Mouse (Mus musculus): ENCODE measurements at regions not wholly inside any gene's neighbourhood (a gene's known extent, or its start where the extent isn't known, plus 50 kb on each side); places are given as distances from the start of the nearest gene placed in this dataset.

GRCm38 (mm10) chr15:36399355-36400012 lies 608.1 kb downstream of the Zfp706 start:
- no peaks in the 10 kb centered on the region for H3K27me3 ChIP-seq
- H3K4me1 ChIP-seq: peaks cover 13% of the 10 kb centered on the region
- no peak overlapping the region for H3K9ac ChIP-seq
- 32% methylated on average over 7 of the region's 7 CpGs for WGBS
- H3K36me3 ChIP-seq: no peaks in the 10 kb centered on the region
- ATAC-seq (ENCODE audit: insufficient number of reproducible peaks, low FRiP score, low TSS enrichment, low read depth): no peak
- no peak overlapping the region for H3K4me3 ChIP-seq
- H3K9me3 ChIP-seq: no peaks in the 10 kb centered on the region
- H3K27ac ChIP-seq: no peak overlapping the region
- H3K4me2 ChIP-seq: no peak overlapping the region

- 58% methylated on average over 9 of the region's 9 CpGs for WGBS
- no peak overlapping the region for H3K4me3 ChIP-seq
- no peak overlapping the region for H3K4me2 ChIP-seq
- H3K27me3 ChIP-seq: no peaks in the 10 kb centered on the region
- peaks cover 13% of the 10 kb centered on the region for H3K4me1 ChIP-seq
- H3K27ac ChIP-seq: no peak overlapping the region; the same call in 1 of the 2 replicates
- H3K9me3 ChIP-seq: no peaks in the 10 kb centered on the region
- no peak for ATAC-seq (ENCODE audit: insufficient number of reproducible peaks, low FRiP score, low TSS enrichment, low read depth)
- H3K9ac ChIP-seq: no peak overlapping the region
- no peaks in the 10 kb centered on the region for H3K36me3 ChIP-seq
Measured at GRCm38 (mm10) chr15:36398099-36398982, 609.2 kb downstream of the Zfp706 start.

GRCm38 (mm10) chr15:36396791-36397190 lies 610.8 kb downstream of the Zfp706 start:
- H3K4me1 ChIP-seq: peaks cover 13% of the 10 kb centered on the region
- H3K4me3 ChIP-seq: no peak overlapping the region
- no peak overlapping the region for H3K27ac ChIP-seq
- no peak for ATAC-seq (ENCODE audit: insufficient number of reproducible peaks, low FRiP score, low TSS enrichment, low read depth)
- no peaks in the 10 kb centered on the region for H3K36me3 ChIP-seq
- no peak overlapping the region for H3K9ac ChIP-seq
- H3K9me3 ChIP-seq: no peaks in the 10 kb centered on the region
- WGBS: 85% methylated on average over 6 of the region's 6 CpGs
- no peak overlapping the region for H3K4me2 ChIP-seq
- no peaks in the 10 kb centered on the region for H3K27me3 ChIP-seq

GRCm38 (mm10) chr15:36396245-36396644 lies 611.3 kb downstream of the Zfp706 start:
- H3K9me3 ChIP-seq: no peaks in the 10 kb centered on the region
- no peak overlapping the region for H3K4me3 ChIP-seq
- H3K27me3 ChIP-seq: no peaks in the 10 kb centered on the region
- 40% methylated on average over 2 of the region's 2 CpGs for WGBS
- H3K9ac ChIP-seq: no peak overlapping the region
- no peak for ATAC-seq (ENCODE audit: insufficient number of reproducible peaks, low FRiP score, low TSS enrichment, low read depth)
- no peak overlapping the region for H3K27ac ChIP-seq
- peaks cover 13% of the 10 kb centered on the region for H3K4me1 ChIP-seq
- no peaks in the 10 kb centered on the region for H3K36me3 ChIP-seq
- H3K4me2 ChIP-seq: no peak overlapping the region

GRCm38 (mm10) chr15:36395672-36396050 lies 611.9 kb downstream of the Zfp706 start:
- H3K27me3 ChIP-seq: no peaks in the 10 kb centered on the region
- H3K9ac ChIP-seq: no peak overlapping the region
- 52% methylated on average over 4 of the region's 4 CpGs for WGBS
- peaks cover 13% of the 10 kb centered on the region for H3K4me1 ChIP-seq
- H3K9me3 ChIP-seq: no peaks in the 10 kb centered on the region
- no peak overlapping the region for H3K27ac ChIP-seq
- ATAC-seq (ENCODE audit: insufficient number of reproducible peaks, low FRiP score, low TSS enrichment, low read depth): no peak
- H3K4me2 ChIP-seq: no peak overlapping the region
- H3K4me3 ChIP-seq: no peak overlapping the region
- no peaks in the 10 kb centered on the region for H3K36me3 ChIP-seq

- Histone ChIP-seq H3K4me2 (no peak overlapping the region), H3K4me1 (peaks cover 8% of the 10 kb centered on the region), H3K9me3 (no peaks in the 10 kb centered on the region), H3K9ac (no peak overlapping the region), H3K27me3 (no peaks in the 10 kb centered on the region), H3K4me3 (no peak overlapping the region), H3K36me3 (no peaks in the 10 kb centered on the region), H3K27ac (no peak overlapping the region)
- no peak for ATAC-seq (ENCODE audit: insufficient number of reproducible peaks, low FRiP score, low TSS enrichment, low read depth)
- 66% methylated on average over 8 of the region's 8 CpGs for WGBS
Measured at GRCm38 (mm10) chr15:36394914-36395671, 612.5 kb downstream of the Zfp706 start.

- Histone ChIP-seq H3K4me3 (no peak overlapping the region), H3K9me3 (no peaks in the 10 kb centered on the region), H3K27ac (no peak overlapping the region), H3K4me1 (no peaks in the 10 kb centered on the region), H3K4me2 (no peak overlapping the region), H3K27me3 (no peaks in the 10 kb centered on the region), H3K9ac (no peak overlapping the region), H3K36me3 (no peaks in the 10 kb centered on the region)
- ATAC-seq (ENCODE audit: insufficient number of reproducible peaks, low FRiP score, low TSS enrichment, low read depth): no peak
- 56% methylated on average over 4 of the region's 4 CpGs for WGBS
Measured at GRCm38 (mm10) chr15:36389775-36390174, 617.8 kb downstream of the Zfp706 start.

GRCm38 (mm10) chr15:36381228-36381671 lies 626.3 kb downstream of the Zfp706 start:
- Histone ChIP-seq H3K27ac (no peak overlapping the region), H3K4me2 (peak overlapping the region; percentile 20; the same call in 1 of the 2 replicates), H3K9me3 (no peaks in the 10 kb centered on the region), H3K36me3 (no peaks in the 10 kb centered on the region), H3K4me1 (0 out of 2 replicates have a peak, but pooled peaks cover 10% of the 10 kb centered on the region), H3K4me3 (no peak overlapping the region), H3K9ac (no peak overlapping the region), H3K27me3 (peaks cover 21% of the 10 kb centered on the region)
- no peak for ATAC-seq (ENCODE audit: insufficient number of reproducible peaks, low FRiP score, low TSS enrichment, low read depth)
- WGBS: 8% methylated on average over 8 of the region's 8 CpGs

- H3K4me2 ChIP-seq: peak overlapping the region; percentile 20; the same call in 1 of the 2 replicates
- H3K27ac ChIP-seq: no peak overlapping the region
- peaks cover 21% of the 10 kb centered on the region for H3K27me3 ChIP-seq
- no peak overlapping the region for H3K9ac ChIP-seq
- no peak for ATAC-seq (ENCODE audit: insufficient number of reproducible peaks, low FRiP score, low TSS enrichment, low read depth)
- H3K36me3 ChIP-seq: no peaks in the 10 kb centered on the region
- no peaks in the 10 kb centered on the region for H3K9me3 ChIP-seq
- 0 out of 2 replicates have a peak, but pooled peaks cover 10% of the 10 kb centered on the region for H3K4me1 ChIP-seq
- H3K4me3 ChIP-seq: no peak overlapping the region
- 8% methylated on average over 17 of the region's 17 CpGs for WGBS
Measured at GRCm38 (mm10) chr15:36380461-36381227, 626.9 kb downstream of the Zfp706 start.

GRCm38 (mm10) chr15:36378640-36379039 lies 628.9 kb downstream of the Zfp706 start:
- no peak overlapping the region for H3K9ac ChIP-seq
- peaks cover 21% of the 10 kb centered on the region for H3K27me3 ChIP-seq
- no peak for ATAC-seq (ENCODE audit: insufficient number of reproducible peaks, low FRiP score, low TSS enrichment, low read depth)
- WGBS: 88% methylated on average over 4 of the region's 4 CpGs
- no peak overlapping the region for H3K27ac ChIP-seq
- peaks cover 29% of the 10 kb centered on the region for H3K4me1 ChIP-seq
- no peaks in the 10 kb centered on the region for H3K36me3 ChIP-seq
- no peak overlapping the region for H3K4me3 ChIP-seq
- no peaks in the 10 kb centered on the region for H3K9me3 ChIP-seq
- H3K4me2 ChIP-seq: no peak overlapping the region

GRCm38 (mm10) chr15:36376551-36376950 lies 631.0 kb downstream of the Zfp706 start:
- Histone ChIP-seq H3K4me1 (peaks cover 31% of the 10 kb centered on the region), H3K4me2 (no peak overlapping the region), H3K9me3 (no peaks in the 10 kb centered on the region), H3K4me3 (no peak overlapping the region), H3K27me3 (peaks cover 11% of the 10 kb centered on the region; the same call in 1 of the 2 replicates), H3K36me3 (no peaks in the 10 kb centered on the region), H3K27ac (no peak overlapping the region), H3K9ac (no peak overlapping the region)
- no peak for ATAC-seq (ENCODE audit: insufficient number of reproducible peaks, low FRiP score, low TSS enrichment, low read depth)
- WGBS: 56% methylated on average over 6 of the region's 6 CpGs
